Mouse (Mus musculus): ENCODE measurements at regions not wholly inside any gene's neighbourhood (a gene's known extent, or its start where the extent isn't known, plus 50 kb on each side); places are given as distances from the start of the nearest gene placed in this dataset.
A peak's percentile ranks its signal among the peaks of the same experiment; 100 is the strongest.

DNA sequence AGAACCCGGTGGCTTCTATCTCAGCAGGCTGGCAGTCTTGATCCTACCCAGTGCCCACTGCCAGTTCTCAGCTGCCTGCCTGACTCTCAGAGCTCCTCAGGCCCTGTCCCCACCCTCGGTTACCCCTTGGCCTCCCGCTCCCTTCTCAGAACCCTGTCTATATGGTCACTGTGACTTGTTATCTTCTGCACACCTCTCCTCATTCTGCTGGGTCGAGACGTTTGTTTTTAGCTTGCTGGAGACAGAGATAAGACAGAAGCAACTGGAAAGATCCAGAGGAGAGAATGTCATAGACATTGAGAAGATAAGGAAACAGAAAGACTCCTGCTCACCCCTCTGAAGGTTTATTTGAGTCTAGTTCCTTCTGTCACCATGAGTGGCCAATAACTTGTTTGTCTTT, 53.8 kb upstream of the Phc1 start:
- DNase-seq: no peak

DNA sequence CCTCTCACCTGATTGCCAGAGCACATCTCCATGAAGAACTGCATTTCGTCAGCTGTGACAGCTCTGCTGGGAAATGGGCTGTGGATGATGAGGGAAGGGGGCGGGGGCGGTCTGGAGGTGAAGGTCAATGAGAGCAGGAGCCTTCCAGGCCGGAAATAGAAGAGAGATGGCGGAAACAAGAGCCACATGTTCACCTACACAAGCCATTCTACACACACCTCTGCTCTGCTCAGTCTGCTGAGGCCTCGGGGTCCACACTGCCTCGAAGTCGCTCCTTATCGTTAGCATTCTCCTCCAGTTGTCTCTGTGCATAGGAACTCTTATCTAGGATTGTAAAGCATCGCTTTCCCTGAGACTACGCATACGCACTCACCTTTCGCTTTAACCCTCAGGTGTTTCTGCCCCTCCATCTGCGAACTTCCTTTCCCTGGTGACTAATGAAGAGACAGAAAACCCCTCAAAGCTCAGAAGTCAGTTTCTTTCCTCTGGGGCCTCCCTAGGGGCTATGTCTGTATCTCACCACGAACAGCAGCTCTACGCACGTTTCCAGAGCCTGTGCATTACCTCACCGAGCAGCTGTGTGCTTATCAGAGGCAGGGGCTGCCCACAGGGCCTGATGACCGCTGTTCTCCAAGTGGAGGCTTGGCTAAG, 53.0 kb upstream of the Phc1 start:
- no peak for DNase-seq

DNA sequence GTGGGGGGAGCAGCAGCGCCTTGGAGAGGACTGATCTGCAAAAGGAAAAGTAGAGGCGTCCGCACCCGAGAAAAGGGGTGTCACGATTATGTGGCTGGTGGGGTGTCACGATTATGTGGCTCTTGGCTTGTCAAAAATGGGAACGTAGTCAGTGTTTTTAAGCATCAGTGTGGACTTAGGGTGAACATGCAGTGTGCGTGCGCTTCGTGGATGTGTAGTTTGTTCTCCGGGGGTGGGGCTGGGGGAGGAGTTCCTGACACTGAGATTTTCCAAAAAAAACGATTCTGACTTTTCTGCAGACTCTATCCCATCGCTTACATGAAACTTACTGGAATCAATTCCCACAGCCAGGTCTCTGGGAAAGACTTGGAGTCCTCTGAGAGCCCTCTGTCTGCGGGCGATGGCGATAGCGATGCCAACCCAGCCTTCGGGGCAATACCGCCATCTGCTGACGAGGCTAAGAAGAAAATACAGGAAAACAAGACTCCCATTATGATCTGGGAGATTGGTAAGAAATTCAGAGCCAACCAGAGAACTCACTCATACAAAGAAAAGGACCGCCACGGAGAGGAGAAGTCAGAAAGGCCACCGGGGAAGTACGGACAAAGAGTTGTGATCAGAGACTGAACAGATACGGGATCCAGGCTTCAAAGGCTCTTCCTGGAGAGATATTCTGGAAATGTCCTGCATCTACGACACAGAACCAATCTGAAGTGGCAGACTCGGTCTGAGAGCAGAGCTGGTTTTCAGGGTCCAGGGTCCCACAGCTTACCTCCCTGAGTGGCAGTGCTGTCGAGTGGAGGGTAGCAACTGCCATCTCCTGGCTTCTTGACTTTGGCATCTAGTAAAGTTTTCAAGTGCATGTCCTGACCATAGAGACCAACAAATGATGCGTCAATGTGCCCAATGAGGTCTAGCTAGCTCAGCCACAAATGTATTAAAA, 51.6 kb upstream of the Phc1 start:
- peak; percentile 61 for DNase-seq

- DNase-seq: no peak
These were observed 50.8 kb upstream of the Phc1 start for GRCm38 (mm10) chr6:122391126-122391525.

GRCm38 (mm10) chr6:122390720-122391119, 50.4 kb upstream of the Phc1 start:
- no peak for DNase-seq

Measured in layer of hippocampus, adult 9-11 months (tissue).